Mouse (Mus musculus): Measurements from ENCODE around the gene Zfp85. TPM values are rescaled to one million over a fixed set of nuclear protein-coding genes. Genes with fewer than 3 reads are reported as not detected.

The Zfp85 gene
- polyA plus RNA-seq, 1 experiment from 2014 or later, result 11.1 TPM

DNA sequence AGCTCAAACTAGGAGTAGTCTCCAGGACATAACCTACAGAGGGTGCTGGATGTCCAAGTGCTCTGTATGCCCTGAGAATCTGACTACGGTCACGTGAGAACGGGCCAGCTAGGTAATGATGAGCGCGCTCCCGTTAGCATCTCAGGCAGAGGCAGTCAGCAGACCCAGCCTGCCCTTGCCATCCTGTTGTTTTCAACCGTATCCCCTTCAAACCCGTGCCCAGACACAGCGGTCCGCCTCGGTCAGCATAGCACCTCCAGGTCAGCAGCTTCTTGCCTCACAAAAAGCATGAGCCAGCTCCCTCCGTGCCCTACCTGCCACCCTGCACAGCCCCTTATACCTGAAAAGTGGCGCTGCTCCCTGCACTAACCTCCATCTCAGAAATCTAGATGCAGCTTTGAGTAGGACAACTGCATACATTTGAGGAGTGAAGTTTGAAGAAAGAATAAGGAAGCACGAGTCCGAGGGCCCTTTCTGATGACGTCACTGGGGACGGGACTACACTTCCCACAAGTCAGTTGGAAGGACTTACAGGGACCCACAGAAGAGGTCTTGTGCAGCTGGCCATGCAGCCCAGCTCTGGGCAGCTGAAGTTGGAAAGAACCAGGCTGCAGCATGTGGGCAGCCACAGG is 31.1 kb downstream of the Zfp85 start:
- Histone ChIP-seq H3K9me3 (ENCODE audit: control insufficient read depth, low read length) (no peaks in the 10 kb centered on the region), H3K36me3 (ENCODE audit: control insufficient read depth, insufficient read depth, low read length) (no peaks in the 10 kb centered on the region), H3K27me3 (ENCODE audit: control insufficient read depth, insufficient read depth, low read length) (no peaks in the 10 kb centered on the region), H3K27ac (replicated peaks; ENCODE audit: low read depth, low read length) (peak overlapping the region; percentile 55; the same call in 1 of the 2 replicates), H3K4me2 (ENCODE audit: low read length) (peak overlapping the region; percentile 59), H3K4me1 (ENCODE audit: control insufficient read depth, insufficient read depth, low read length) (0 out of 2 replicates have a peak, but pooled peaks cover 4% of the 10 kb centered on the region), H3K4me3 (replicated peaks; ENCODE audit: low read depth, low read length) (peak overlapping the region; percentile 80), H3K9ac (replicated peaks; ENCODE audit: low read length) (peak overlapping the region; percentile 76)
- DNase-seq (peak; percentile 96), ATAC-seq (ENCODE audit: low FRiP score, low TSS enrichment) (peak; percentile 96)
- under 1% methylated on average over 17 of the region's 17 CpGs for WGBS

Other genes starting within 250 kb of the Zfp85 start
- gene Gm26965, start 229.1 kb downstream of the Zfp85 start, polyA plus RNA-seq (2014; fragmentation: Nextera tagmentation; extraction: Ambion mirVana), result 0.42 TPM in 1 of 2 replicates, not detected in the other
- 39.9 and 45.3 TPM in 2 replicates for gene Zfp87, start 229.1 kb downstream of the Zfp85 start, polyA plus RNA-seq (2014; fragmentation: Nextera tagmentation; extraction: Ambion mirVana)
- 18.1 and 22.0 TPM in 2 replicates for gene Zfp748, start 201.4 kb downstream of the Zfp85 start, polyA plus RNA-seq (2014; fragmentation: Nextera tagmentation; extraction: Ambion mirVana)
- 4.8 and 6.6 TPM in 2 replicates for gene Zfp729b, start 145.5 kb downstream of the Zfp85 start, polyA plus RNA-seq (2014; fragmentation: Nextera tagmentation; extraction: Ambion mirVana)
- not detected in 2 replicates for gene Gm49345, start 117.5 kb downstream of the Zfp85 start, polyA plus RNA-seq (2014; fragmentation: Nextera tagmentation; extraction: Ambion mirVana)
- gene Zfp729a, start 117.4 kb downstream of the Zfp85 start, polyA plus RNA-seq (2014; fragmentation: Nextera tagmentation; extraction: Ambion mirVana), result 4.1 and 4.3 TPM in 2 replicates
- gene Zfp738, start 68.2 kb downstream of the Zfp85 start, polyA plus RNA-seq (2014; fragmentation: Nextera tagmentation; extraction: Ambion mirVana), result 13.9 and 15.9 TPM in 2 replicates
- gene Zfp65, start 26.1 kb downstream of the Zfp85 start, polyA plus RNA-seq (2014; fragmentation: Nextera tagmentation; extraction: Ambion mirVana), result 5.4 and 6.7 TPM in 2 replicates
- gene Zfp493, start 24.5 kb upstream of the Zfp85 start, polyA plus RNA-seq (2014; fragmentation: Nextera tagmentation; extraction: Ambion mirVana), result 2.6 and 3.6 TPM in 2 replicates
- 15.1 and 15.5 TPM in 2 replicates for gene Zfp273, start 58.5 kb upstream of the Zfp85 start, polyA plus RNA-seq (2014; fragmentation: Nextera tagmentation; extraction: Ambion mirVana)
- gene Gm10037, start 75.9 kb upstream of the Zfp85 start, polyA plus RNA-seq (2014; fragmentation: Nextera tagmentation; extraction: Ambion mirVana), result 5.0 and 6.1 TPM in 2 replicates
- gene BC048507, start 108.1 kb upstream of the Zfp85 start, polyA plus RNA-seq (2014; fragmentation: Nextera tagmentation; extraction: Ambion mirVana), result not detected in 2 replicates

Measured in midbrain, embryonic 14.5 days (tissue).